Mouse (Mus musculus): ENCODE results near the gene Fam207a. TPM values are rescaled to one million over a fixed set of nuclear protein-coding genes. Genes with fewer than 3 reads are reported as not detected.

The Fam207a gene
- total RNA-seq (2014; rRNA removed) (47.1 and 49.2 TPM in 2 replicates), polyA plus RNA-seq (2015; fragmentation: Nextera tagmentation; extraction: Ambion mirVana) (32.7 and 34.9 TPM in 2 replicates)

- Histone ChIP-seq H3K4me3 (ENCODE audit: low read depth, low read length) (peak within 1 kb of the TSS; percentile 87), H3K4me2 (ENCODE audit: low read depth, low read length, poor library complexity, severe bottlenecking) (peak within 1 kb of the TSS; percentile 61), H3K27me3 (ENCODE audit: insufficient read depth, low read length) (no peaks in the 10 kb centered on the region), H3K9me3 (ENCODE audit: low read length) (no peaks in the 10 kb centered on the region), H3K27ac (ENCODE audit: low read depth, low read length) (peak within 1 kb of the TSS; percentile 80), H3K4me1 (ENCODE audit: insufficient read depth, low read length) (peaks cover 9% of the 10 kb centered on the region; the same call in 1 of the 2 replicates), H3K9ac (replicated peaks; ENCODE audit: low read length, poor library complexity, severe bottlenecking) (peak within 1 kb of the TSS; percentile 91), H3K36me3 (ENCODE audit: insufficient read depth, low read length) (peaks cover 23% of the 10 kb centered on the region)
- DNase-seq (ENCODE audit: low spot score) (peak; percentile 96), ATAC-seq (ENCODE audit: low FRiP score) (peak; percentile 91)
- TF ChIP-seq CTCF (IDR thresholded peaks at IDR 0.05), result no peak
- 1% methylated on average over 75 of the region's 75 CpGs for WGBS
These were observed at the start of gene Fam207a for GRCm38 (mm10) chr10:77515385-77516348. Gene Fam207a (minus strand): TSS chr10:77515785.

- Histone ChIP-seq H3K4me1 (ENCODE audit: insufficient read depth, low read length) (no peaks in the 10 kb centered on the region), H3K27me3 (ENCODE audit: insufficient read depth, low read length) (no peaks in the 10 kb centered on the region), H3K4me3 (ENCODE audit: low read depth, low read length) (no peak overlapping the region), H3K9me3 (ENCODE audit: low read length) (no peaks in the 10 kb centered on the region), H3K27ac (ENCODE audit: low read depth, low read length) (no peak overlapping the region), H3K4me2 (ENCODE audit: low read depth, low read length, poor library complexity, severe bottlenecking) (no peak overlapping the region), H3K9ac (replicated peaks; ENCODE audit: low read length, poor library complexity, severe bottlenecking) (no peak overlapping the region), H3K36me3 (ENCODE audit: insufficient read depth, low read length) (no peaks in the 10 kb centered on the region)
- WGBS, result 82% methylated on average over 8 of the region's 8 CpGs
- DNase-seq (ENCODE audit: low spot score) (no peak), ATAC-seq (ENCODE audit: low FRiP score) (no peak)
- no peak for TF ChIP-seq CTCF (IDR thresholded peaks at IDR 0.05)
These were observed 49.4 kb upstream of the Fam207a start for GRCm38 (mm10) chr10:77565005-77565404.

GRCm38 (mm10) chr10:77561508-77561907 lies 45.9 kb upstream of the Fam207a start:
- no peak overlapping the region for H3K4me3 ChIP-seq (ENCODE audit: low read depth, low read length)
- H3K27ac ChIP-seq (ENCODE audit: low read depth, low read length), result no peak overlapping the region
- H3K27me3 ChIP-seq (ENCODE audit: insufficient read depth, low read length), result no peaks in the 10 kb centered on the region
- WGBS, result 81% methylated on average over 2 of the region's 2 CpGs
- DNase-seq (ENCODE audit: low spot score) (no peak), ATAC-seq (ENCODE audit: low FRiP score) (no peak)
- no peak overlapping the region for H3K9ac ChIP-seq (replicated peaks; ENCODE audit: low read length, poor library complexity, severe bottlenecking)
- H3K36me3 ChIP-seq (ENCODE audit: insufficient read depth, low read length), result no peaks in the 10 kb centered on the region
- no peak overlapping the region for H3K4me2 ChIP-seq (ENCODE audit: low read depth, low read length, poor library complexity, severe bottlenecking)
- H3K9me3 ChIP-seq (ENCODE audit: low read length), result no peaks in the 10 kb centered on the region
- TF ChIP-seq CTCF (IDR thresholded peaks at IDR 0.05), result no peak
- H3K4me1 ChIP-seq (ENCODE audit: insufficient read depth, low read length), result no peaks in the 10 kb centered on the region

- Histone ChIP-seq H3K9ac (replicated peaks; ENCODE audit: low read length, poor library complexity, severe bottlenecking) (no peak overlapping the region), H3K36me3 (ENCODE audit: insufficient read depth, low read length) (no peaks in the 10 kb centered on the region), H3K9me3 (ENCODE audit: low read length) (no peaks in the 10 kb centered on the region), H3K4me1 (ENCODE audit: insufficient read depth, low read length) (no peaks in the 10 kb centered on the region), H3K4me3 (ENCODE audit: low read depth, low read length) (no peak overlapping the region), H3K4me2 (ENCODE audit: low read depth, low read length, poor library complexity, severe bottlenecking) (no peak overlapping the region), H3K27me3 (ENCODE audit: insufficient read depth, low read length) (no peaks in the 10 kb centered on the region), H3K27ac (ENCODE audit: low read depth, low read length) (no peak overlapping the region)
- TF ChIP-seq CTCF (IDR thresholded peaks at IDR 0.05), result no peak
- ATAC-seq (ENCODE audit: low FRiP score) (no peak), DNase-seq (ENCODE audit: low spot score) (no peak)
- WGBS, result 92% methylated on average over 9 of the region's 9 CpGs
These were observed 45.2 kb upstream of the Fam207a start for GRCm38 (mm10) chr10:77560830-77561229.

- Histone ChIP-seq H3K27ac (ENCODE audit: low read depth, low read length) (no peak overlapping the region), H3K9me3 (ENCODE audit: low read length) (no peaks in the 10 kb centered on the region), H3K9ac (replicated peaks; ENCODE audit: low read length, poor library complexity, severe bottlenecking) (no peak overlapping the region), H3K4me2 (ENCODE audit: low read depth, low read length, poor library complexity, severe bottlenecking) (no peak overlapping the region), H3K4me1 (ENCODE audit: insufficient read depth, low read length) (no peaks in the 10 kb centered on the region), H3K36me3 (ENCODE audit: insufficient read depth, low read length) (no peaks in the 10 kb centered on the region), H3K4me3 (ENCODE audit: low read depth, low read length) (no peak overlapping the region), H3K27me3 (ENCODE audit: insufficient read depth, low read length) (no peaks in the 10 kb centered on the region)
- no peak for TF ChIP-seq CTCF (IDR thresholded peaks at IDR 0.05)
- no peak for ATAC-seq (ENCODE audit: low FRiP score)
- DNase-seq (ENCODE audit: low spot score), result no peak
- WGBS, result 92% methylated on average over 11 of the region's 11 CpGs
These were observed 44.5 kb upstream of the Fam207a start for GRCm38 (mm10) chr10:77560090-77560489.

- DNase-seq (ENCODE audit: low spot score) (no peak), ATAC-seq (ENCODE audit: low FRiP score) (no peak)
- Histone ChIP-seq H3K4me1 (ENCODE audit: insufficient read depth, low read length) (no peaks in the 10 kb centered on the region), H3K27me3 (ENCODE audit: insufficient read depth, low read length) (no peaks in the 10 kb centered on the region), H3K4me3 (ENCODE audit: low read depth, low read length) (no peak overlapping the region), H3K27ac (ENCODE audit: low read depth, low read length) (no peak overlapping the region), H3K4me2 (ENCODE audit: low read depth, low read length, poor library complexity, severe bottlenecking) (no peak overlapping the region), H3K9me3 (ENCODE audit: low read length) (no peaks in the 10 kb centered on the region), H3K36me3 (ENCODE audit: insufficient read depth, low read length) (no peaks in the 10 kb centered on the region), H3K9ac (replicated peaks; ENCODE audit: low read length, poor library complexity, severe bottlenecking) (no peak overlapping the region)
- 90% methylated on average over 4 of the region's 4 CpGs for WGBS
- peak; percentile 42 for TF ChIP-seq CTCF (IDR thresholded peaks at IDR 0.05)
These were observed 42.1 kb upstream of the Fam207a start for GRCm38 (mm10) chr10:77557641-77558040.

Data from midbrain, postnatal 0 days (tissue).